Mouse (Mus musculus): ENCODE measurements around the gene Wdr77. TPM values are rescaled to one million over a fixed set of nuclear protein-coding genes. Genes with fewer than 3 reads are reported as not detected.
A peak's percentile ranks its signal among the peaks of the same experiment; 100 is the strongest.
"Not testable (repeated sequence)": the region's sequence is repeated elsewhere in the genome, so short reads cannot be mapped to it uniquely, and the experiment has no call there.

The Wdr77 gene
- polyA plus RNA-seq, 1 experiment from 2014 or later: 165 TPM

- DNase-seq: no peak
- WGBS: 76% methylated on average over 3 of the region's 3 CpGs
- H3K9ac ChIP-seq: no peak within 1 kb of the TSS
- H3K4me3 ChIP-seq (ENCODE audit: low read depth, low read length): no peak within 1 kb of the TSS
- no peaks in the 10 kb centered on the region for H3K9me3 ChIP-seq (ENCODE audit: low read depth, low read length)
- H3K4me2 ChIP-seq: no peak within 1 kb of the TSS
- no peaks in the 10 kb centered on the region for H3K27me3 ChIP-seq (ENCODE audit: insufficient read depth, low read length)
- no peak for ATAC-seq (ENCODE audit: insufficient read depth)
- no peaks in the 10 kb centered on the region for H3K4me1 ChIP-seq (ENCODE audit: insufficient read depth)
- H3K36me3 ChIP-seq (ENCODE audit: insufficient read depth): peaks cover 11% of the 10 kb centered on the region
- H3K27ac ChIP-seq (ENCODE audit: low read depth): no peak within 1 kb of the TSS
- no peak for TF ChIP-seq CTCF (IDR thresholded peaks at IDR 0.05; ENCODE audit: low read depth)
Measured at GRCm38 (mm10) chr3:105973411-105973810, 14.2 kb downstream of the Wdr77 start, which contains the start of gene Ovgp1. Gene Ovgp1, plus strand, starts transcription at chr3:105973711.

- Histone ChIP-seq H3K27me3 (ENCODE audit: insufficient read depth, low read length) (no peaks in the 10 kb centered on the region), H3K36me3 (ENCODE audit: insufficient read depth) (0 out of 2 replicates have a peak, but pooled peaks cover 3% of the 10 kb centered on the region), H3K9me3 (ENCODE audit: low read depth, low read length) (no peaks in the 10 kb centered on the region), H3K4me1 (ENCODE audit: insufficient read depth) (no peaks in the 10 kb centered on the region), H3K9ac (no peak overlapping the region), H3K4me2 (no peak overlapping the region), H3K4me3 (ENCODE audit: low read depth, low read length) (no peak overlapping the region), H3K27ac (ENCODE audit: low read depth) (no peak overlapping the region)
- no peak for ATAC-seq (ENCODE audit: insufficient read depth)
- no peak for TF ChIP-seq CTCF (IDR thresholded peaks at IDR 0.05; ENCODE audit: low read depth)
- WGBS: 83% methylated on average over 2 of the region's 2 CpGs
- DNase-seq: no peak
Measured at GRCm38 (mm10) chr3:105974174-105974573, 15.0 kb downstream of the Wdr77 start.

GRCm38 (mm10) chr3:105989611-105990010, 30.4 kb downstream of the Wdr77 start:
- not testable (repeated sequence) for H3K4me2 ChIP-seq; H3K4me3 ChIP-seq (ENCODE audit: low read depth, low read length)

GRCm38 (mm10) chr3:105991653-105992283, 32.6 kb downstream of the Wdr77 start:
- no peak overlapping the region for H3K4me3 ChIP-seq (ENCODE audit: low read depth, low read length)
- no peak overlapping the region for H3K4me2 ChIP-seq
- 26% methylated on average over 4 of the region's 4 CpGs for WGBS
- H3K4me1 ChIP-seq (ENCODE audit: insufficient read depth): no peaks in the 10 kb centered on the region
- TF ChIP-seq CTCF (IDR thresholded peaks at IDR 0.05; ENCODE audit: low read depth): peak; percentile 73
- H3K9ac ChIP-seq: no peak overlapping the region
- no peak for ATAC-seq (ENCODE audit: insufficient read depth)
- H3K9me3 ChIP-seq (ENCODE audit: low read depth, low read length): no peaks in the 10 kb centered on the region
- peak; percentile 87 for DNase-seq
- no peaks in the 10 kb centered on the region for H3K27me3 ChIP-seq (ENCODE audit: insufficient read depth, low read length)
- no peak overlapping the region for H3K27ac ChIP-seq (ENCODE audit: low read depth)
- no peaks in the 10 kb centered on the region for H3K36me3 ChIP-seq (ENCODE audit: insufficient read depth)

More at GRCm38 (mm10) chr3:105989611-105990010, 30.4 kb downstream of the Wdr77 start:
- not testable (repeated sequence) for DNase-seq; H3K36me3 ChIP-seq (ENCODE audit: insufficient read depth); H3K27me3 ChIP-seq (ENCODE audit: insufficient read depth, low read length); H3K4me1 ChIP-seq (ENCODE audit: insufficient read depth); H3K27ac ChIP-seq (ENCODE audit: low read depth); H3K9me3 ChIP-seq (ENCODE audit: low read depth, low read length); ATAC-seq (ENCODE audit: insufficient read depth); H3K9ac ChIP-seq
- WGBS: 58% methylated on average over 5 of the region's 5 CpGs

GRCm38 (mm10) chr3:105994730-105995129, 35.6 kb downstream of the Wdr77 start:
- Histone ChIP-seq H3K27ac (ENCODE audit: low read depth) (no peak overlapping the region), H3K4me2 (no peak overlapping the region), H3K9me3 (ENCODE audit: low read depth, low read length) (no peaks in the 10 kb centered on the region), H3K27me3 (ENCODE audit: insufficient read depth, low read length) (no peaks in the 10 kb centered on the region), H3K36me3 (ENCODE audit: insufficient read depth) (no peaks in the 10 kb centered on the region), H3K4me3 (ENCODE audit: low read depth, low read length) (no peak overlapping the region), H3K9ac (no peak overlapping the region), H3K4me1 (ENCODE audit: insufficient read depth) (no peaks in the 10 kb centered on the region)
- no peak for TF ChIP-seq CTCF (IDR thresholded peaks at IDR 0.05; ENCODE audit: low read depth)
- no peak for DNase-seq
- 49% methylated on average over 2 of the region's 2 CpGs for whole genome bisulfite sequencing
- ATAC-seq (ENCODE audit: insufficient read depth): no peak

GRCm38 (mm10) chr3:106000707-106001375, 41.7 kb downstream of the Wdr77 start:
- Histone ChIP-seq H3K4me1 (ENCODE audit: insufficient read depth) (no peaks in the 10 kb centered on the region; the same call in 1 of the 2 replicates), H3K4me3 (ENCODE audit: low read depth, low read length) (no peak overlapping the region), H3K36me3 (ENCODE audit: insufficient read depth) (no peaks in the 10 kb centered on the region), H3K27ac (ENCODE audit: low read depth) (no peak overlapping the region), H3K27me3 (ENCODE audit: insufficient read depth, low read length) (no peaks in the 10 kb centered on the region), H3K9ac (no peak overlapping the region), H3K9me3 (ENCODE audit: low read depth, low read length) (no peaks in the 10 kb centered on the region), H3K4me2 (peak overlapping the region; percentile 44)
- no peak for DNase-seq
- TF ChIP-seq CTCF (IDR thresholded peaks at IDR 0.05; ENCODE audit: low read depth): no peak
- 17% methylated on average over 11 of the region's 11 CpGs for WGBS
- 0 out of 2 replicates have a peak, but pooled peaks have one; percentile 38 for ATAC-seq (ENCODE audit: insufficient read depth)
